Mouse (Mus musculus): Measurements from ENCODE around the gene Slc26a10.

DNA sequence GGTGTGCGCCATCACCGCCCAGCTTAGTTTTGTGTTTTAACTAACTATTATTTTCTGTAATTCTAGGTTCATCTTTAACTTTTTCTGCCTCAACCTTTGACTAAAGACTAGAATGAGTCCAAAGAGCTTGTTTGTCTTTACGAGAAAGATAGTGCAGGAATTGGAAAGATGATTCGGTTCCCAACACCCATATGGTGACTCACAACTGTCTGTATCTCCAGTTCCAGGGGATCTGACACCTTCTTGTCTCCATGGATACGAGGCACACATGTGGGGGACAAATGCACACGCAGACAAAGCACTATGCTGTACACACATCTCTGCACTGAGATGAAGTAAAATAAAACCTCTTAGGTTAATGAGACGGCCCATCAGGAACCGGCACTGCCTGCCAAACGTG, 20.4 kb downstream of the Slc26a10 start:
- no peak for TF ChIP-seq CTCF (IDR thresholded peaks at IDR 0.05; ENCODE audit: borderline replicate concordance, extremely low read depth, insufficient read depth, insufficient read length)
- no peak for TF ChIP-seq POLR2A (IDR thresholded peaks at IDR 0.05; ENCODE audit: borderline replicate concordance, extremely low read depth, insufficient read depth, insufficient read length, poor library complexity, severe bottlenecking)
